Mouse (Mus musculus): ENCODE data around the gene Armcx1.

GRCm38 (mm10) chrX:134746459-134746858 lies 28.7 kb downstream of the Armcx1 start:
- no peak for TF ChIP-seq POLR2A (IDR thresholded peaks at IDR 0.05; ENCODE audit: borderline replicate concordance, extremely low read depth, low read depth, low read length)
- TF ChIP-seq CTCF (IDR thresholded peaks at IDR 0.05; ENCODE audit: insufficient read depth, low read length) = peak; percentile 75
